Mouse (Mus musculus): Measurements from ENCODE around the gene Pyroxd2. TPM values are rescaled to one million over a fixed set of nuclear protein-coding genes. Genes with fewer than 3 reads are reported as not detected.

The Pyroxd2 gene
- polyA plus RNA-seq (2014; fragmentation: Illumina TruSeq; extraction: RNeasy Lipid Tissue Mini Kit (QIAGEN cat#74804); ENCODE audit: insufficient read depth, low read depth, low replicate concordance), result 1.2 TPM

GRCm38 (mm10) chr19:42752363-42752931 is at the start of gene Pyroxd2:
Gene Pyroxd2, minus strand, starts transcription at chr19:42752775.

GRCm38 (mm10) chr19:42779531-42780155 is 27.1 kb upstream of the Pyroxd2 start, which contains the start of gene Hps1:
Gene Hps1, minus strand, starts transcription at chr19:42779978.

Other genes starting within 250 kb of the Pyroxd2 start
- gene R3hcc1l, start 234.0 kb downstream of the Pyroxd2 start, polyA plus RNA-seq (2014; fragmentation: Illumina TruSeq; extraction: RNeasy Lipid Tissue Mini Kit (QIAGEN cat#74804); ENCODE audit: insufficient read depth, low read depth, low replicate concordance), result 11.9 TPM
- gene Loxl4, start 140.0 kb downstream of the Pyroxd2 start, polyA plus RNA-seq (2014; fragmentation: Illumina TruSeq; extraction: RNeasy Lipid Tissue Mini Kit (QIAGEN cat#74804); ENCODE audit: insufficient read depth, low read depth, low replicate concordance), result 0.58 TPM
- 5.6 TPM for gene Hps1, start 27.2 kb upstream of the Pyroxd2 start, polyA plus RNA-seq (2014; fragmentation: Illumina TruSeq; extraction: RNeasy Lipid Tissue Mini Kit (QIAGEN cat#74804); ENCODE audit: insufficient read depth, low read depth, low replicate concordance)

Data from lung, adult 10 weeks (tissue).